Mouse (Mus musculus) brain, embryonic 14.5 days (tissue): ENCODE measurements at regions not wholly inside any gene's neighbourhood (a gene's known extent, or its start where the extent isn't known, plus 50 kb on each side); places are given as distances from the start of the nearest gene placed in this dataset.

Experiments used
- DNase-seq: peaks from one replicate; pipeline ENCODE4 v3.0.0-alpha.2; 2011; ENCODE audit warnings: low read depth
- CTCF ChIP-seq: fragments of 200-500 bp; IDR thresholded peaks from 2 replicates; pipeline ENCODE4 v1.5.1; 2012; ENCODE audit warnings: inconsistent platforms, mild to moderate bottlenecking, moderate library complexity, borderline replicate concordance; ENCODE audit not compliant: insufficient read depth, insufficient read length; ENCODE audit errors: extremely low read depth
- POLR2A ChIP-seq: fragments of 200-500 bp; IDR thresholded peaks from 2 replicates; pipeline ENCODE4 v1.6.1; 2012; ENCODE audit warnings: mild to moderate bottlenecking, inconsistent platforms, borderline replicate concordance; ENCODE audit not compliant: poor library complexity, insufficient read depth, insufficient read length, severe bottlenecking; ENCODE audit errors: extremely low read depth

DNA sequence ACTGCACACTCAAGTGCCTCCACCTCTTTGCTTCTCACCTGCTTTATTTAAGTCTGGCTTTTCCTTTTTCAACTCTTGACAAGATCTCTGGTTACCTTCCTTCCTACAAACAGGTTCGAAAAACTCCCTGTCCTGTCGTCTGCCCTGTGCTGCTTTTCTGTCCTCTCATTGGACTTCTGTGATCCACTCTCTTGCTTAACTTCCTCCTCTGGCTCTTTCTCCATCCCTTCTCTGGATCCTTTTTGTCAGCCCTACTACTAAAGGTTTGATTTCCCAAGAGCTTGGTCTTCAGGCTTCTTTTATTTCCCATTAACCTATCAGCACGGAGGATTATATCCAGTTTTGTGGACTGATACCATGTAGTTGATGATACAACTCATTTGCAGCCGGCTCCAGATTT is 149.8 kb downstream of the Satb1 start:
- no peak for DNase-seq
- TF ChIP-seq POLR2A (no peak), CTCF (no peak)

DNA sequence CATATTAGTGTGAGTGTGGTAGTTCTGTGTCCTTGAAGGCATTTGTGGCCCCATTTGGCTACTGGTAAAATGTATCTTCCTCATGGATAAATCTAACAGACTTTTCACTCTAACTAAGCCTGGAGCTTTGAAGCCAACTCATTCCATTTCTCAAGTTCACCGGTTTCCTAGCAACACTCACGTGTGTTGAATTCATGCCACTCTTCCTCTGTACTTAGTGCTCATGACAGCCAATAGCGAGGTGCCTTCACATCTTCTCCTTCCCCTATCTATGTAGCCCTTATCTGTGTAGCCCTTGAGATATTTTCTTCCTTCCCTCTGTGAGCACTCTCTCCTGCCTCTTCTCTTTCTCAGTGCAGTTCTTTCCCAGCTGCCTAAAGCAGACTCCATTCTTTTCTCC is 150.7 kb downstream of the Satb1 start:
- no peak for TF ChIP-seq CTCF
- no peak for TF ChIP-seq POLR2A
- peak; percentile 38 for DNase-seq

DNA sequence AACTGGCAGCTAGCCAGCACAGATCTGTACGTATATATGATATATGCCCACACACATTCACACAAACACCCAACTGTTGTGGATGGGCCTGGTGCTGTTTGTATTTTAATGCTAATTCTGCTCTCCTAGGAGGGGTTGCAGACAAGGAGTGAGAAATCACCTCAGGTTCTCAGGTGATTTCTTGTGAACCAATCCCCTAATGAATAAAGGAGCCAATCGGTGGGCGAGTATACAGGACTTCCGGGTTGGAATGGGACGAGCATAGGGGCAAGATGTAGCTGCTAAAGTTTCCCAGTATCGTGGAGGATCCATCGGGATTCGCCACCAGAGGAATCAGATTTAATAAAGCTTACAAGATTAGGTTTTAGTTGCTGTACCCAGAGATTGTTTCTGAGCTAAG is 155.6 kb downstream of the Satb1 start:
- TF ChIP-seq POLR2A = no peak
- no peak for TF ChIP-seq CTCF
- no peak for DNase-seq

DNA sequence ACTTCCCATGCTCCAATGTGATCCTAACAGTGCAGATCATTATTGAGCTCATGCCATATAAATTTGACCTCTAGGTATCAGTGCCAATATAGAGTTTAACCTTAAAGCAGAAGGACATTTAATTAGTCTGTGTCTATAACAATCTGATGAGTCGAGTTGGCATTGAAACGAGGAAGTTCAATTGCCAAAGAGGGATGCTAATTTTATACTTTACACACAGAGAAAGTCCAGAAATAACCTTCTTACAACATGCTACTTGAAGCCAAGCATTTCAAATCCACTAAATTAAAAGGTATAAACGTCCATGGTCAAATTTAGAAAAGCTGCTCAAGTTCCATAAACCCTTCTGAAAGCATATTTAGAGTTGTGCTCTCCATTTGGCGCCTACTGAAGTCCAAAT is 174.7 kb downstream of the Satb1 start:
- DNase-seq = no peak
- no peak for TF ChIP-seq POLR2A
- no peak for TF ChIP-seq CTCF

DNA sequence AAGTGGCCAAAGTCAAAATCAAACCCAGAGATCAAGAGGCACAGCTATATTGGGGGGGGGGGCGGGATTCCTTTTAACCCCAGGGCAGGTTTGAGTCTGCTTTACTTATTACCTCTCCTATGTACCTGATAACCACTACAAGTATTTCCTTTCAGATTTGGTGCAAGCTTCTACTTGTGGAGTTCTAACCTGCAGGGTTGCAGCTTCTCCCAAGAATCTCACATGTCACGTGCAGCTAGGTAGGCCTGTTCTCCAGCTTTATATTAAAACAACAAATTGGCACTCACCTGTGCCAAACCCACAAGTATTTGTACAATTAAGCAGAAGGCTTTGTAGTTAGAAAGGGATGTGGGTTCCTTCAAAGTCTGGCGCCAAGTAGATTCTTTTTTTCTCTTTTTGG is 179.2 kb downstream of the Satb1 start:
- no peak for TF ChIP-seq CTCF
- no peak for TF ChIP-seq POLR2A
- no peak for DNase-seq

DNA sequence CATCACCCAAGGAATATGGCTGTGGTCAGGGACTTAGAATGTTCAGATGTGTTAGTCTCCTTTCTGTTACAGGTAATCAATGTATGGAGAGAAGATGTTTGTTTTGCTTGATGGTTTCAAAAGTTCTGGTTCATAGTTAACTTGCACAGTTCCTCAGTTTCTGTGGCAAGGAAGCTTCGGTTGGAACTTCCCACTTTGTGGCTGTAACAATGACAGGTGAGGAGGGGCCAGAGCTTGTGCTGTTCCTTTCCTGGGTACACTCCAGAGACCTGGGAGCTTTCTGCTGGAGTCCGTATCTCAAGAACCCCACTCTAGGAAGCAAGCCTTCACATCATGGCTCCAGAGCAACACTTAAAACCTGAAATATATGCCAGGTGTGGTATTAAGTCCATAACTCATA is 181.2 kb downstream of the Satb1 start:
- TF ChIP-seq CTCF = no peak
- no peak for TF ChIP-seq POLR2A

DNA sequence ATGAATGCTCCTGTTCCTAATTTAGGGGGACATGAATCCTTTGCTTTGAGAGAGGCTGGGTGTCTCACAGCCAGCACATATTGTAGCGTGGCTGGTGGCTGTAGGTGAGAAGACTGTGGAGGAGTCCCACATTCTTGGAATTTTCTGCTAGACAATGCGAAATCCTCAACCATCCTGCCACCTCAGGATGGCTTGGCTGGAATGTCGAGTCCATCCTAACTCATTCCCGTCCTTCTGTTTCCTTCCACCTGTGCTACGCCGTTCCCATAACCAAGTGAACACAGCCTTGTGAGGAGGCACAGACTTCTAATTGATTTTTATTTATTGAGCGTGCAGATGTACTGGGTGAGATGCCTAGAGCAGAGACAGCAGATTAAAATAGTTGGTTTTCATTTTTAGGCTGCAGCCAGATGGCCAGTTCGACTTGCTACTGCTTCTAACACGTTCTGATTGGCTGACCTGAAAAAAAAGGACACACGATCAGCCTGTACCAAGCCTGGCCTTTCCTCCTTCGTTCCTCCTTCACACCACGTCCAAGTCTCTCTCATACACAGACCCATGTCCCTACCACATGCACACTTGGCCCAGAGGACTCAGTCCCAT is 183.8 kb downstream of the Satb1 start:
- no peak for DNase-seq
- TF ChIP-seq CTCF (no peak), POLR2A (no peak)

More for the DNA sequence above, 181.2 kb downstream of the Satb1 start:
- no peak for DNase-seq

DNA sequence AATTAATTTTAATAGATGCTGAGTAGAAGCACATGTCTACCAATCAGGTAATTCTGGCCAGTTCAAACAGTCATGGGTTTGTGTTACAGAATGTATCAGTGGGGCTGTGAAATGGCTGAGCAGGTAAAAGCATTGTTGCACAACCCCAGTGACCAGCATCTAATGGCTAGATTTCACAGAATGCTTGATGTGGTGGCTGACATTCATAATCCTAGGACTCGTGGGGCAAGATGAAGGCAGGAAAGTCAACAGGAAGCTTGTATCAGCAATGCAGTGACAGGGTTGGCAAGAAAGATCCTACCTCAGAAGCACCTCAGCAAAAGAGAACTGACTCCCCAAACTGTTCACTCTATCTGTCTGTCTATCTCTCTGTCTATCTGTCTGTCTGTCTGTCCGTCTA is 186.7 kb downstream of the Satb1 start:
- no peak for DNase-seq
- no peak for TF ChIP-seq POLR2A
- no peak for TF ChIP-seq CTCF

DNA sequence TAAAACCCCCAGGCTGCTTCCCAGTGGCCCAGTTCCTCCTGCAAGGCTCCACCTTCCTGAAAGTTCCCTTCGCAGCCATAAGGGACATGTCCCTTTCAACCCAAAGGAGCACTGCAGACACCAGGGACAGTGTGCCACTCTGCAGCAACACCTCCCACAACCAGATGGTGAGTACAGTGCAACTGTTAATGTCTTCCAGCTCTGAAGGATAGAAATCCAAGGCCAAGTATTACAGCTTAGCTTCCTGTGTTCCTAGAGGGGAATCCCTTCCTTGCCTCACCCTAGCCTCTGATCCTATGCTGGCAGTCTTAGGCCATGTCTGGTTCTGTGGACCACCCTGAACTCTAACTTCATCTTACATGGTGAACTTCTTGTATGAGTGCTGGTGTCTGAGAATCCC is 187.2 kb downstream of the Satb1 start:
- DNase-seq = no peak
- TF ChIP-seq CTCF = no peak

DNA sequence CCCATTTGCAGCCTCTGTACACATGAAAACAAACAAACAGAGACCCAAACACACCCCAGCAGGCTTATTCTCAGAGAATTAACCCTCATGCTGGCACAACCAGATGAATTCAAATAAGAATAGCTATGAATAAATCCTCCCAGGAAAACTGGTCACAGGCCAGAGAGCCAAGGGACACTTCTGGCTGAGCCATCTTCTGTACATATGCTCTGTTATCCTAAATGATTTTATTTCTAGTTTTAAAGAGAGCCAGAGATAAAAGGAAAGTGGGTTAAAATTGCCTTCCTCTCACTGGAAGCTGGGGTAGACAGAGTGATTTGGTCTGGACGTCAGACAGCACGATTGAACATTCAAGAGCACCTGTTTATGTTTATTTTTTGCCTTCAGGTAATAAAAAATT is 190.4 kb downstream of the Satb1 start:
- DNase-seq = no peak
- TF ChIP-seq POLR2A (no peak), CTCF (no peak)

DNA sequence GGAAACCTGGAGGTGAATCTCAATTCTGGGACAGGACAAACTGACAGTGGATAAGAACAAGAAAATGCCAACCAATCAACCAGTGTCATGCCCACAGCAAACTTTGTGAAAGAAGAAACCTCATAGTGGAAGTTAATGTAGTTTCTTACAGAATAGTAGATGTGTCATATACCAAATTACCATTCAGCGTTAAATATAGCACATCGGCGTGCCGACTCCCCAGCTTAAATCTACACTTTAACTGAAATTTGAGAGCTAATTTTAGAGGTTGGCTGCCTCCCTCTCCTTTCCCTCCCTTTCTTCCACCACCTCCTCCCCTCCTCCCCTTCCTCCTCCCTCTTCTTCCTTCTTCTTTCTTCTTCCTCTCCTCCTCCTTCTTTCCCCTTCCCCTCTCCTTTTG is 197.2 kb downstream of the Satb1 start:
- DNase-seq = no peak
- TF ChIP-seq POLR2A (no peak), CTCF (no peak)

DNA sequence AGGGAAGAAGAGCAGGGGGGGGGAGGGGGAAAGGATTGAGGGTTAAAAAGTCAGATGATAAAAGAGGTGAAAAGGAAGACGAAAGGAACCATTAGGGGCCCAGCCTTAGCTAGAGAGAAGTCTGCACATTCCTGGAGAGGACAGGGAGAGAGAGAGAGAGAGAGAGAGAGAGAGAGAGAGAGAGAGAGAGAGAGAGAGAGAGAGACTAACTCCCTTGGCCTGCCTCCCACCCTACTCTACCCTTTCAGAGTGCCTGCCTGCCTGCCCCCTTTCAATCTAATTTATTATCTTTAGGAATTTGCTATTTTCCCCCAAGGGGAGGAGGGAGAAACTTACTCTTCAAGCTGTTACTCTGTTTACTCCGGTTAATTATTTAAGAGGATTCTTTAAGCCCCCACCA is 201.5 kb downstream of the Satb1 start:
- no peak for DNase-seq
- TF ChIP-seq CTCF (no peak), POLR2A (no peak)
